Mouse (Mus musculus): Measurements from ENCODE around the gene LTO1.

The LTO1 gene

GRCm38 (mm10) chr7:144907793-144908192 is 7.1 kb upstream of the LTO1 start:
- no peak for DNase-seq (ENCODE audit: low read depth in 1 of 2, low spot score in 2 of 2)

- no peak for DNase-seq (ENCODE audit: low read depth in 1 of 2, low spot score in 2 of 2)
Measured at GRCm38 (mm10) chr7:144908705-144909104, 6.2 kb upstream of the LTO1 start.

GRCm38 (mm10) chr7:144911121-144911520 is 3.8 kb upstream of the LTO1 start:
- no peak for DNase-seq (ENCODE audit: low read depth in 1 of 2, low spot score in 2 of 2)

- DNase-seq (ENCODE audit: low read depth in 1 of 2, low spot score in 2 of 2): no peak
Measured at GRCm38 (mm10) chr7:144912897-144913296, 2.0 kb upstream of the LTO1 start.

DNA sequence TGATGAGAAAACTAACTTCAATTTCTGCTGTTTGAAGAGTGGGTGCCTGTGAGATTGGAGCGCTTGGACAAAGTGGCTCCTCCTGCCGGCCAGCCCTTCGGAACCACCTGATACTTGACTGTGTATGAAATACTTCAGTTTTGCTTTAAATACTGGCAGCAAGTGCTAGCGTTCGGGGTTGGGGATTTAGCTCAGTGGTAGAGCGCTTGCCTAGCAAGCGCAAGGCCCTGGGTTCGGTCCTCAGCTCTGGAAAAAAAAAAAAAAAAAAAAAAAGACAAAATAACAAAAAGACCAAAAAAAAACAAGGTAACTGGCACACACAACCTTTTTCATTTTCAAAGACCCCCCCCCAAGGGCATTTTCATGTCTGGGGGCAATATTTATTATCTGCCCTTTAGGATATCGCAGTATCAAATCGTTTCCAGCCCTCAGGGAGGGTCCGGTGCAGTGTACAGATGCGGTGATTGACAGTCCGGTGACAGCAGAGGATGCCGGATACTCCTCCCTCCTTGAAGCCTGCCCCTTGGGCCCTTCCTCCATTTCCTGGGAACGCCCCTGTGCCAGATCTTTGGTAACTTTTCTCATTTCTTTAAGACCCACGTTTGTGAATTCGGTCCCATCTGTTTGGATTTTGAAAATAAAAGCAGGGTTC is 478 bp upstream of the LTO1 start:
- DNase-seq (ENCODE audit: low read depth in 1 of 2, low spot score in 2 of 2): peak in 1 of 2 experiments; percentile 26

GRCm38 (mm10) chr7:144918823-144919222 is 3.9 kb downstream of the LTO1 start:
- DNase-seq (ENCODE audit: low read depth in 1 of 2, low spot score in 2 of 2): no peak

- no peak for DNase-seq (ENCODE audit: low read depth in 1 of 2, low spot score in 2 of 2)
Measured at GRCm38 (mm10) chr7:144927591-144927990, 12.7 kb downstream of the LTO1 start.

- DNase-seq (ENCODE audit: low read depth in 1 of 2, low spot score in 2 of 2): no peak
Measured at GRCm38 (mm10) chr7:144928009-144928888, 13.3 kb downstream of the LTO1 start.

- no peak for DNase-seq (ENCODE audit: low read depth in 1 of 2, low spot score in 2 of 2)
Measured at GRCm38 (mm10) chr7:144928889-144929210, 13.9 kb downstream of the LTO1 start.

- no peak for DNase-seq (ENCODE audit: low read depth in 1 of 2, low spot score in 2 of 2)
Measured at GRCm38 (mm10) chr7:144929506-144929905, 14.6 kb downstream of the LTO1 start.

- DNase-seq (ENCODE audit: low read depth in 1 of 2, low spot score in 2 of 2): no peak
Measured at GRCm38 (mm10) chr7:144929931-144930330, 15.0 kb downstream of the LTO1 start.

- DNase-seq (ENCODE audit: low read depth in 1 of 2, low spot score in 2 of 2): no peak
Measured at GRCm38 (mm10) chr7:144931778-144932177, 16.9 kb downstream of the LTO1 start.

- no peak for DNase-seq (ENCODE audit: low read depth in 1 of 2, low spot score in 2 of 2)
Measured at GRCm38 (mm10) chr7:144932389-144932937, 17.6 kb downstream of the LTO1 start.

DNA sequence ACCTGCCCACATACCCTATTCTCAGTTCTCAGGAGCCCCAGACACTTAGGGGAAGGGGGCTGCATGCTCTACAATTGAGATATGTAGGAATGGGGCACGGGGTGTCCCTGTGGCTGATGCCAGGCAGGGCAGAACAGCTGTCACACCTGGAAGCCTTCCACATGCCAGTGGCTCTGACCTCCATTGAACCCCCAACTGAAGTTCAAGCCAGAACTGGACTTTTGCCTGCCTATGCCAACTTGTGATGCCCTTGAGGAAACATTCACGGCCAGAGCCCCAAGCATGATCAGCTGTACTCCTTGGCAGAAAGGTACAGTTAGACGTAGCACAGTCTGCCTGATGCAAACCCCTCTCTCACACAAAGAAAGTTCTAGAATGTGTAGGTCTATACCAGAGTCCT is 18.4 kb downstream of the LTO1 start:
- no peak for DNase-seq (ENCODE audit: low read depth in 1 of 2, low spot score in 2 of 2)

DNA sequence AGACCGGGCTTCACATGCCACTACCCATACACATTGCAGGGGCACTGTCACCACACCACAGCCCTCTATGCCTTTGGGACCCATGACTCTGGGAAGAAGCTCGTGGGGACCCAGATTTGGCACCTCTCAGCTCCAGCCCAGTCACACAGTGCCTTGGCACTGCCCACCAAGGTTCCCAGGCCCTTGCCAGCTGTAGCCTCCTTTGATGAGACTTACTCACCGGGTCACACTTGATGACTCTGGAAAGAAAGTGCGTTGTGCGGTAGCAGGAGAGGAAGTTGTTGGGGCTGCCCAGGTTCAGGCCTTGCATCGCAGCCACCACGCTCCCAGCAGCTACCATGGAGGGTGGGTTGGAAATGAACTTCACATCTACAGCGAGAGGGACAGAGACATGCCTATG is 18.9 kb downstream of the LTO1 start:
- no peak for DNase-seq (ENCODE audit: low read depth in 1 of 2, low spot score in 2 of 2)

- no peak for DNase-seq (ENCODE audit: low read depth in 1 of 2, low spot score in 2 of 2)
Measured at GRCm38 (mm10) chr7:144934901-144935300, 20.0 kb downstream of the LTO1 start.

GRCm38 (mm10) chr7:144935563-144935962 is 20.7 kb downstream of the LTO1 start:
- DNase-seq (ENCODE audit: low read depth in 1 of 2, low spot score in 2 of 2): no peak

DNA sequence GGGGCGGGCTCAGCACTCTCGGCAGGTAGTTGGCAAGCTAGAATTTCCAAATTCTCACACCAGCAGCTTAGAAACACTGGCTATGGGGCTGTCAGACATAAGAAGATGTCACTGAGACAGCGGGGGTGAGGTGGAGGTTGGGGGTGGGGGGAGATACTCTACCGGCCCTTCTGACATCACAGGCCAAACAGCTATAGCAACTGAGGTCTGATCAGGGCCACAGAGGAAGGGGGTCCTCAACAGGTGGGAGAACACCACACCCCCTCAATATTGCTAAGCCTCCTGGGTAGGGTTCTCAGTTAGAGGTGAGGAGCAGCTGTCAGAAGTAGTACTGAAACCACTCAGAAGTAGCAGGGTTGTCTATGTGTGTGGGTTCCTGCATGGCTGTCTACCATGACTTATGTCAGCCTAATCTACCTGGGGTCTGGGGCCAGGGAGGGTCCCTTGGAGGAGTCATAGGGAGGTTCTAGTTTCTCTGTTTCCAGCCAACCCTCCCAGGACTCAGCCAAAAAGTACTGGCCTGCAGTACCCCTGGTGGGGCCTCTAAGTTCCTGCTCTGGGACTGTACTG is 21.5 kb downstream of the LTO1 start:
- no peak for DNase-seq (ENCODE audit: low read depth in 1 of 2, low spot score in 2 of 2)

DNA sequence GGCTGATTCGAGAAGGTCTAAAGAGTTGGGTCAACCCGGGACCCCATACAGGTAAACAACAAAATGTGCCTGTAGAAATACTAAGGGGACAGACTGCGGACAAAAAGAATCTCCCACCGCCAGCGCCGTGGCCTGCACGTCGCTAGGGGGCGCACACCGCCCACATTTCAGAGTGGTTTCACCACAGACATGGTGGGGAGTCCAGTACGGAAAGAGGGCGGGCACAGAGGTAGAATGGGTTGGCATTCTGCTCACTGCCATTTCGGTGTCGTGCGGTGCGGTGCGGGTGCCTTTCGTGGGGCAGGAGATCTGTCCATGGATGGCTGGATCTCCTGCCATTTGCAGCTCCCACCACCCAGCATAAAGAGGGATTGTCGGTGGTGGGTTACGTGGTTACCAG is 22.6 kb downstream of the LTO1 start:
- peak; percentile 55 to 76 for DNase-seq (ENCODE audit: low read depth in 1 of 2, low spot score in 2 of 2)

- DNase-seq (ENCODE audit: low read depth in 1 of 2, low spot score in 2 of 2): no peak
Measured at GRCm38 (mm10) chr7:144937899-144938517, 23.1 kb downstream of the LTO1 start.

GRCm38 (mm10) chr7:144938661-144939343 is 23.9 kb downstream of the LTO1 start:
- DNase-seq (ENCODE audit: low read depth in 1 of 2, low spot score in 2 of 2): no peak
